Mouse (Mus musculus) c-Kit-negative CD71-positive TER-119-positive erythroid progenitor cells, embryonic 14.5 days (primary cell): ENCODE data around the gene Cir1.

Experiments used
- DNase-seq: peaks from one replicate; pipeline ENCODE4 v3.0.0-alpha.2; 2013; ENCODE audit warnings: low read depth, low spot score

Cir1 gene

DNA sequence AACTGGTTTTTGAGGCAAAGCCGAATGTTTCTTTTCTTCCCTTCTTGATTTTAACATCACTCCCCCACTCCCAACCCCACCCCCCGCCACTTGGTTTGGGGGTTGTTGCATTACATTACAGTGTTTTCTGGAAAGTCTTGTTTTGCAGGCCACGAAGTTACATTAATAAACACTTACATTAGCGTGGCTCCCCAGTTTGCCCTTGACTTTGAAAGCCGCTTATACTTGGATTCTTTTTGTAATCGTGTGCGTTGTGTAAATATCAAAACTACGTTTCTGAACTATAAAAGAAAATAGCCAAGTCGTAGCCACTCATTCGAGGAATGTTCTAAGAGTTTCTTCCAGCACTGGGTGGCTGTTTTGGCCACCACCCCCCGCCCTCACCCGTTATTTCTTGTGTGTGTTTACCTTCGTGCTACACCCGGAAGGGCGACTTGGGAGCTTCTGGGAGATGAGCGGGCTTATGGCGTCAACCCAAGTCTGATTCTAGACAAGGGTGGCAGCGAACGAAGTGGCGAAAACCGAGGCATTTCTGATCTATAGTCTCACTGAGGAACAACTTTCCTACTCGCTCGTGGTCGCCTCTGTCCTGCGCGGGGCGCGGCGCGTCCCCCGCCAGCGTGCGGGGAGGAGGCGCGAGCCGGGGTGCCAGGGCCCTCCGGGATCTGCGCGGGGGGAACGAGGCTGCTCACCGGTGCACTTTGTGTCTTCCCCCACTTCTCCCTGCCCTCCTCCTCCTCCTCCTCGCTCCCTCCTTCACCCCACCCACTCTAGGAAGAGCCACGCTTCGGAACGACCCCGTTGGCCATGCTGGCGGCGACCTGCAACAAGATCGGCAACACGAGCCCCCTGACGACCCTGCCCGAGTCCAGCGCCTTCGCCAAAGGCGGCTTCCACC is 39.9 kb downstream of the Cir1 start:
- no peak for DNase-seq

DNA sequence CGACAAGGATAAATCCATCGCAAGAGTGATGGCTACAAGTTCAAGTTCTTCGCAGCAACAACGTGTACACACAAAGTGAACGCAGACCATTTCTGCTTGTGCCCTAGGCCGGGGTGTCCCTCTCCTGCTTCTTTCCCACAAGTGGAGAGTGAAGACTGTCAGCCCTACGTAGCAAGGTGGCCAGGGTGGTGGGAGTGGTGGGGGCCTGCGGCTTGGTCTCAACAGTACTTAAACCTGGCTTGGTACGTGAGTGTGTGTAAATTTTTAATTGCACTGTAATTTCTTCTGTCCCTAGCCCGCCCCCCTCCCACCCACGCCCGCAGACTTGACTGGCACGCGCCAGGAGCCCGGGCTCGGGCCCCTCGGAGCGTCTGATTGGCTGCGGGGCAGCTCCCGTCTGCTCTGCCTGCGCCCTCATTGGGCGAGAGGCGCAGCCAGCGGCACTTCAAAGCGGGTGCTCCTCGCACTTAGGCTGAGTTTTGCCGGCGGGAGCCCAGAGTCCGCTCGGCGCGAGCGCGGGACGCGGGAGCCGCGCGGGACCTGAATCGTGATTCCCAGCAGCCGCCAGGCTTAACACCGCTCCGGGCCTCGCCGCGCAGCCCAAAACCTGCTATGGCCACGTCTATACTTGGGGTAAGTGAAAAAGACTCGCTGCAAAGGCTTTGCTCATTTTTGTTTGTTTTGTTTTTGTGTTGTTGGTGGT is 40.9 kb downstream of the Cir1 start, which contains the start of gene Sp9:
Gene Sp9 (plus strand): TSS at position 467 of the 703 bp plus-strand sequence.
- DNase-seq, result no peak

DNA sequence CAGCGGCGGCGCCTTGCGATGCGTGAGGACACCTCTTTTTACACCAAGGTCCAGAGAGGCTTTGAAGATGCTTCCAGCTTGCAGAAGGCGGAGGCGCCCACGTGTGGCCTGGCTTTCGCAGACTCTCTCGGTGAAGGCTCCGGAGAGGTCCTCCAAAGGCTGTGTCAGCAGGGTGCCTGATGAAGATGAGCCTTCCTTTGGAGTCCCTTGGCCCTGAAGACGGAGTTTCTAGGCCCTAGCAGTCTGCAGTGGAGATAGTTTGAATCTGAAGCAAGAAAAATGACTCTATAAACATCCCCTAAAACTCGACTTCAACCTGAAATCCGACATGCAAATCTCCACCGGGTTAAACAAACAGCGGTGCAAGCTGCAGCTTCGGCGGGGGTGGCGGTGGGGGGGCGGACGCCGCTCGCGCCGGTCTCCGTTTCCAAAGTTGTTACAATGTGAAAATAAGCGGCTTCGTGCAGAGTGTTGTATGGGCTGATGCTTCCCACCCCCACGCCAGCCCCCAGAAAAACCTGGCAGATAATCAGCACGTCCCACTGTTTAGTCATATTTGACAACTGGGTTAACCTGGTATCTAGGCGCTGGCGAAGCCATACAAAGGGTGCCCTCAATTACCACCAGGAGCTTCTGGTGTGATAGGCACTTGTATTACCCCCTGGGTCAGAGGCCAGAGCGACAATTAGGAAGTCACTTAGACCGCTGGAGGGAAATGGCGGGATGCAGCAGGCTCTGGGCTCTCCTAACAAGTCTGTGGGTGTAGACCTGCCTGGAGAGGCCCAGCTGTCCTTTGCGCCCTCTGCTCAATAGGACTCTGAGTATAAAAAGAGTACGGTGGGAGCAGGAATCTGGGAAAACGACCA is 41.7 kb downstream of the Cir1 start:
- DNase-seq, result no peak

DNA sequence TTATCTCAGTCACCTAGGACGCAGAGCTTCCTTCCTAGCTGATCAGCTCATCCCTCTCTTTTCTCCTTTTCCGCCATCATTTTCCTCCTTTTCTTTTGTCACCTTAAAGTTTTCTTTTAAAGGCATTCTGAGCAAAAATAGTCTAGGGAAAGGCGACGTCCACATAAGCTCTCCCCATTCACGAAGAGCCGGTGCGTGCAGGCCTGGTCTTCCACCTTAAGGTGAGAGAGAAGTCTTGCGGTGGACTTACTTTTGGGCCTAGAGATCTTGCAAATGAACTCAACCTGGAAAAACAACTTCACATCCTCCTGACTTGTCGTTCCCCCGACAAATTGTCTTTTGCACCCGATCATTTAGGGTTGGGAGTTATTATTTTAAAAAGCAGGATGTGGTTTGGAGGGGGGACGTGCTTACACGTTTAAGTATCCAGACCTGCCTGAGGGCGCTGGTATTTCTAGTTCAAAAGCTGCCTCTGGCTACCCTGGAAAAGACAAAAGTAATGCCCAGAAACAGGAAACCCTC is 42.4 kb downstream of the Cir1 start:
- no peak for DNase-seq

DNA sequence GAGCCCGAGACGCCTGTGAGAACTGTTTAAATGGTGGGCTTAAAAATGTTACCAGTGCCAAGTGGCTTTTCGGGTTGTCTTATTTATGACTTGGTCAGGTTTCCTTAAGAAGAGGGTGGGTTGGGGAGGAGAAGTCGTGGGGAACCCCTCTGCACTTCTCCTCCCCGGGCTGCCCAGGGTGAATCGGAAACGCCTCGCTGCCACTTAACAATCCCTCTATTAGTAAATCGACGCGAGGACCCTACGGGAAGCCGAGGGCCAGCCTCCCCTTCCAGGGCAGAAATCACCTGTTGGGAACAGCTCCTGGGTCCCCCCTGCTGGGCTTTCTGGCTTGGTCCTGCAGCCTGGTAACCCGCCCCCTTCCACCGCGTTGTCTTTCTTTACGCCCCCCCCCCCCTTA is 42.8 kb downstream of the Cir1 start:
- DNase-seq, result no peak

DNA sequence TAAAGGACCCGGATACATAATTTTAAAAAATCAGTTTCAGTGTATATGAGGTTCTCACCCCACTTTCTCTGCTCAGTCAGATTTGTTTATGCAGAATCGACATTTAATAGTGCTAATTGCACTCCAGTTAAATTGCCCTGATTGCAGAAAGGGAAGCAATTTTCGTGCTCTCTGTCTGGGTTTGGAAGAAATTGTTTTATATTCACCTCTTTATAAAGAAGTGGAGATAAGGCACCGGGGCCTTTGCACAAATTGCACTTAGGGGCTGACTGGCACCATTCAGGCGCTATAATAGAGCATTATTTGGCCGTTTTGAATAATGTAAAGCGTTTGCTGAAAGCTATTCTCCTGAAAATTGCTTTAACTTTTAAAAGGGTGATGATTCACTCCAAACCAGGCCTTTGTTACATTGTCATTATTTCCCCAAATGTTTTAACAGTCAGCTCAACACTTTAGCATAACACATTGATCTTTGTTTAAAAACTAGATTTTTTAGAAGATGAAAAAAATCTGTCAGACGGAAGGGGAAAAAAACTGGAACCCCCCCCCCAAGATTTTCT is 43.6 kb downstream of the Cir1 start:
- DNase-seq, result no peak

DNA sequence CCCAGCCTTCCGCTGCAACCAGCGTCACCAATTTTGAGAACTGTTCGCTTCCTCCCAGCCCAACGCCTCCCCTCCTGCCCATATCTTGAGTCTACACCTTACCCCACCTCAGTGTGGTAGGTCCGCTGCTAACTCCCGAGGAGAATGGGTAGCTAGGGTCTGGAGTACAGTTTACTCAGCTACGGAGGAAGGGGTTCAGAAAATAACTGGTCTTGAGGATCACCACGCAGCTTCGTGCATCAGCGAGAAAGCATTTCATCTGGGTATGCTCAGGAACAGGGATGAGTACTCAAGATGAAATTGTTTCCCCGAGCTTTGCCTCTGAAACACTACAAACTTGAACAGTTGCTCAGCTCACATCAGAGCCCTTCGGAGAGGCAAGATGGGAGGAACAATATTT is 44.2 kb downstream of the Cir1 start:
- no peak for DNase-seq

DNA sequence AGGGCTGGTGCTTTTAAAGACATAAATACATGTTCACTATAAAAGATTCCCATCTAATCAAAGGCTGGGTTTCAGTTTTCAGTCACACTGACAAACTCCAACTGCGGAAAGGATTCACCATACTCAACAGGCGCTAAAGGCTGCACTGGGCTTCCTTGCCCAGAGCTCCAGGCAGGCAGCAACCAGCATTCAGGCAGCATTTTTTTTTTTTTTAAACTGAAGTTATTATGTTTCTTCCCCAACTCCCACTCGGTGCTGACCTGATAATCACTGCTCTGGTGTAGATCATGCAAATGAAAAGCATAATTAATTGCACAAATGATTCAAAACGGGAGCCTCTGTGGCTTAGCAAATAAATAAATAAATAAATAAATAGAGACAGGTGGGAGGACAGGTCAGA is 44.7 kb downstream of the Cir1 start:
- DNase-seq, result no peak

DNA sequence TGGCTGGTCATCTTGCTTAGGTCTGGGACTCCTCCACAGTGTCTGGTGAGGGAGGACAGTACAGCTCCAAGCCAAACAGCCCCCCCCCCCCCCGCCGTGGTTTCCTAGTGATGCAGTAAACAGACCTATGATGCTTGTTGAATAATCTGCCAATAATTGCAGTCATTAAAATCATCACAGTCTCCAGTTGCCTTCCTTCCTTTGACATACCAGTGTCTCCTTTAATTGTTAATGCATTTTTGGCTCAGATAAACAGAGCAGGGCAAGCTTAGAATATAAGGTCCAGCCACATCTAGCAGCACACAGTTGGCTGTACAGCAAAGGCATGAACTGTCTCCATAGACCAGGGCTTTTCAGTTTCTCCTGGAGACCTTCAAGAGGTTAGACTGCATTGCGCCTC is 45.3 kb downstream of the Cir1 start:
- no peak for DNase-seq

DNA sequence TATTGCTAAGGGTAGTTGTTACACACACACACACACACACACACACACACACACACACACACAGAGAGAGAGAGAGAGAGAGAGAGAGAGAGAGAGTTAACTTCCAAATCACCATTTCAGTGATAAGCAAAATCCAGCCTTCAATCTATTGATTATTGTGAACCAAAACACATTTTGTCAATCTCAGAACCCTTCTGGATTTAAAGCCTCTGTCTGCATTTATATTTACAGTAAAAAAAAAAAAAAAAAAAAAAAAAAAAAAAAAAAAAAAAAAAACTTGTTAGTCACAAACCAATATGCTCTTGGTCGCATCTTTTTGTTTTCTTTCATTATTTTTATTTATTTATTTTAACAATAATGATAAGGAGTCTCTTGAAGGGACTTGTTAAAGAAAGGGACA is 45.9 kb downstream of the Cir1 start:
- no peak for DNase-seq

DNA sequence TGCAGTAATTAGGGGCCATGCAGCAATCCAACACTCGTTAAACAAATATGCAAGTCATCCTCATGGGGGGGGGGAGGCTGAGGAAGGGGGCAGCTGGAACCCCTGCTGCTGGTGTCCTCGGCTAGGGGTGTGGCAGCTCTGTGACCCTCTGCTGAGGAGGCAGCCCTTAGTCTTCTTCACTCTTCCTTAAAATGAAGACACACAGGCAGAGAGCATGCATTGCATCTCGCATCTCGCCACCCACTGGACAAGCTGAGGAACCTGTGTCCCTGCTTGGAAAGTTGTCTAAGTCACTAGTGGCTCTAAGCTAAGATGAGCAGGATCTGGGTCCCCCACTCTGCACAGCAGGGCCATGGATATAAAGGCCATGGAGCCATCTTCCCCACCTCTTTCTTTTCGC is 46.5 kb downstream of the Cir1 start:
- DNase-seq, result no peak

DNA sequence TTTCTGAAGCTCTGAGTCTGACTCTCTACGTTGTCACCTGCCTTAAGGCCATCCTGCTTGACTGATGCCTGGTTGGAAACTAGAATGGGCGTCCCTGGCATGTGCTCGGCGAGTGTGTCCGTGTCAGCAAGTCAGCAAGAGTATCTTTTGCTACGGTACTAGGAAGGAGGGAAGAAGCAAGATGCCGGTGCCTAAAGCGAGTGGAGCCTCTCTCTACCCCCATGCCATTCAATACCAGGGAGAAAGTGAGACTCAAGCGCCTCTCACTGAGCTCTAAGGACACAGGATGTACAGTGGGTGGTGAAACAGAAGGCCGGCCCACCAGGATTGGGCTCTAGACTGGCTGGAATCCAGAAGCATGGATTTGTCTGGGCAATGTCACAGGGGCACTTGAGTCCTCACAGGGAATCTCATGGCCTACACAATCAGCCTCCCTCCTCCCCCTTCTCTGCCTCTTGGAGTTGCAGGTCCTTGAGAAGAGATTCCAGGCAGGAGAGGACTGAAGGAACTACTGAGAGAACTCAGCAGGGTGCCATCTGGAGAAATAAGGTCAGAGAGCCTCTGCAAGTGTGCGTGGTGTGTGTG is 47.8 kb downstream of the Cir1 start:
- DNase-seq, result no peak

DNA sequence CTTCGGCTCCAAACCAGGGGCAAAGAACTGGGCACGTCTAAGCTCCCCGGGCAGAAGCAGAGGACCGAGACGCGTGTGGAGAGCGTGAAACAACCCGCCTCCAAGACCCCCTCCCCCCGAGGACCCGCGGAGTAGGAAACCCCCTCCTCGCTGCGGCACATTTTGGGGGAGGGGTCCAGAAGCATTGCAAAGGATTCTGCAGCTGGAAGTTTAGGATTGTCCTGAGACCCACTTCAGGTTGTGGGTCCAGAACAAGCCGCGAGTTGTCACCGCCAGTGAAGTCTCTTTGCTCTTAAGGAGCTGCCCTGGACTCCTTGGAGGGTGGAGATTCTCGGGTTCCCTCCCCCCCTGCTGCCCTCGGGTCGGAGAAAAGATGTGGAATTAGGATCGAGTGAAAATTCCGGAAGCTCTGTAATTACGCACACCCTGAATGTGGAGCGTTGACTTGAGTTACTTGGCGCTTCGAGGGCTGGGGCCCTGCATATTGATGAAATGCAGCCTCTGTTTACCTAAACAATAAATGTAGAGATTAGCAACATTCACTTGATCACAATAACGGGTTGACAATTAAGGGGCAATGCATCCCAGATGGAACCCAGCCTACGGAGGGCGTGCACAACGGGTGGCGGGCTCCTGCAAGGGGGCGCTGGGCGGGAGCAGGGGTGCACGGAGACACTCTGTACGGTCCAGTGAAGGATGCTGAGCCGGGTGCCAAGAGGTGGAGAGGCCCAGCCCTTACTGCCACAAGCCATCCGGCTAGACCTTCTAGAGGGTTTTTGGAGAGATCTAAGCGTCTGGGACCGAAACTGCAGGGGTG is 48.5 kb downstream of the Cir1 start:
- DNase-seq, result no peak

DNA sequence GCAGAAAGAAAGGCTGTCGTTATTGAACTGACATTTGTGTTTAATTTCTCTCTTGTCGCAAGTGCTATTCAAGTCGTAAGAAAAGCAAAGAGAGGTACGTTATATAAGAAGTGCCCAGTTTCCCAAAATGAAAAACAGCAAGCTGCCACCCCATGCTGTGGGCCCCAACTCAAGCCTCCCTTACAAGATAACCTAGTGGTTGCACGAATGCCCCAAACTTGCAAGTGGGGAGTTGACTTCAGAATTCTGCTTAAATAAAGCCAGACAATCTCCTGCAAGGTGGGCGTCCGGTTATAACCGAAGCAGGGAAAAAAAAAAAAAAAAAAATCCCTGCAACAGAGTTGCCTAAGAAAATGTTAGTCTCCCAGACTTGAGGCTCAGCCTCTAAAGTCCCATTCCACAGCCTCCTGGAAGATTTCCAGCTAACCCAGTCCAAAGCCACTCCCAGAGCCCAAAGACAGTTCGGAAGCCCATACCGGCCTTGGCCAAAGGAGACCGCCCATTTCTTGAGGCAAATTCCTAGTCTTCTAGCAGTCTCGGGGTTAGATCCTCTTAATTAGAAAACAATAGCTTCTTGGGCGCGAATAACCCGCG is 49.2 kb downstream of the Cir1 start:
- no peak for DNase-seq

DNA sequence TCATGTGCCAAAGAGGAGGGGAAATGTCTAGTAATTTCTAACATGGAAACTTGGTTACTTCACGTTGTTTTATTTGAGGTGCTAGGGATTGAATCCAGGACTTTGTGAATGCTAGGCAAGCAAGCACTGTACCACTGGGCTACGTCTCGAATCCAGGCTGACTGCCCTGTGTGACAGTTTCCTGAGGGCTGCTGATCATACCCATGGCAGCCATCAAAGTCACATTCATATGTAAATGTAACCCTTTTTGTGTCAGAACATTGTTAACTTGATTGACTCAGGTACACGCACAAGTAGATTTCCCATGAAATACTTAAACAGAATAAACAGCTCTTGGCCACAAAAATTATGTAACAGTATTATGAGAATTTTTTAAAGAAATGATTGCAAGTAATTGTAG is 63.8 kb downstream of the Cir1 start:
- no peak for DNase-seq

DNA sequence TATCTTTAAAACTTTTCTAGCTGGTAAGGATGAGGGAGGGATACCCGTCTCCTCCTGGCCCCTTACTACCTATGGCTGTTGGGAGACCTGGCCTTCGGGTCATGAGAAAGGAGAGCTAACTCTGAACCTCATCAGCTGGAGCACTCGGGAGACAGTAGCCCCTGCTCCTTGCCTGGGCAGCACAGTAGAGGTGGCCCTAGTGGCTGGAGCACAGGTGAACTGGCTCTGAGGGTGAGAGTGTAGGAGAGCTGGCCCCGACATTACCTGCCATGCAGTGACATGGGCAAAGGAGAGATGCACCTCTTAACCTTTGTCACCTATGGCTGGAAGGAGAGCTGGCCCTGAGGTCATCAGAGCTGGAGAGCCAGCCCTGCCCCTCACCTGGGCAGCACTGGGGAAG is 71.2 kb downstream of the Cir1 start:
- no peak for DNase-seq
